Comparison of ENCODE assay signal across 8 mouse cellular contexts in the genomic region with DNA sequence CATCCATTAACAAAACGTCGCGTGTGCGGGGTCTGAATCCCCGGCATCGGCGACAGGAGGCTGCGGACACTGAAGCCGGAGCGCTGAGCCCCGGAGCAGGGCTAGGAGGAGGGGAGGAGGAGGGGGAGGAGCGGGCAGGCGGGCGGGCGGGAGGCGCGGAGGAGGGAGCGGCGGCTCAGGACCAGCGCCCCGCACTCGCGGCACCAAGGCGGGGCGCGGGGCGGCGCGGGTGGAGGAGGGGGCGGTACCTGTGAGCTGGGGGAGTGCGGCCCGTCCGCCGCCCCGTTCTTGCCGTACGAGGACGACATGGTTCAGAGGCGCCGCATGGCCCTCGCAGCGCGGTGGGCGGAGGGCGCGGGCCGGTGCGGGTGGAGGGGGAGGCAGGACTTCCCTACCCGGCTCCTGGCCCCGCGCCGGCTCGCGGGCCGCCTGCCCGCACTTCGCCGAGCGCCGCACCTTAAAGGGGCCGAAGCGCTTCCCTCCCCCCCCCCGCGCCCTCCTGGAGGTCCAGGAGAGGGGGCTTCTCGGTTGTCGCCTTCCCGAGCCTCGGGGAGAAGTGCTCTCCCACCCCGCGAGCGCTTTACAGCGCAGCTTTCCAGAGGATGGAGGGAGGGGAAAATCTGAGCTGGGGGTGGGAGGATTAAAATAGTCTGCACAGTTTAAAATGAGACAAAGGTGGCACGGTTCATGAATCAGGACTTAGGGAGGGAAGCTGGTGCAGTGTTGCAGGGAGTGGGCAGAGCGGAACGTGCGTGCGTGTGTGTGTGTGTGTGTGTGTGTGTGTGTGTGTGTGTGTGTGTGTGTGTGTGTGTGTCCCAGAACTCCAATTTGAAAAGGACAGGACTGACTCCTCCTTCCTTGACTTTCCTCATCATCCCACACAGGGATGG. TPM values are rescaled to one million over a fixed set of nuclear protein-coding genes. Genes with fewer than 3 reads are reported as not detected.
DNase-seq lines count a peak whose midpoint lies in the region; ATAC-seq and TF ChIP-seq lines count a peak whose summit lies in the region.

A gene (minus strand): TSS at position 809 of the 890 bp plus-strand sequence.

- no peak within 1 kb of the TSS for H3K27ac ChIP-seq in heart, embryonic 12.5 days (ENCODE audit: poor library complexity, severe bottlenecking)
- H3K27ac ChIP-seq in kidney, embryonic 16.5 days (ENCODE audit: low read length), result peak within 1 kb of the TSS; percentile 82
- peak within 1 kb of the TSS; percentile 60 for H3K27ac ChIP-seq in midbrain, embryonic 16.5 days (ENCODE audit: low read length)
- no peak within 1 kb of the TSS for H3K27ac ChIP-seq in stomach, postnatal 0 days (replicated peaks)

- no peaks in the 10 kb centered on the region for H3K9me3 ChIP-seq in heart, embryonic 12.5 days (replicated peaks)
- no peaks in the 10 kb centered on the region for H3K9me3 ChIP-seq in kidney, embryonic 16.5 days (ENCODE audit: low read length)
- H3K9me3 ChIP-seq in midbrain, embryonic 16.5 days (replicated peaks; ENCODE audit: control insufficient read depth, low read length, poor library complexity, severe bottlenecking), result no peaks in the 10 kb centered on the region
- H3K9me3 ChIP-seq in stomach, postnatal 0 days (ENCODE audit: control insufficient read depth, low read length), result no peaks in the 10 kb centered on the region

- peaks cover 23% of the 10 kb centered on the region for H3K4me1 ChIP-seq in heart, embryonic 12.5 days (replicated peaks)
- H3K4me1 ChIP-seq in kidney, embryonic 16.5 days (ENCODE audit: insufficient read depth, low read length), result peaks cover 15% of the 10 kb centered on the region; the same call in 1 of the 2 replicates
- peaks cover 5% of the 10 kb centered on the region for H3K4me1 ChIP-seq in midbrain, embryonic 16.5 days (ENCODE audit: control insufficient read depth, insufficient read depth, low read length)
- H3K4me1 ChIP-seq in stomach, postnatal 0 days (replicated peaks; ENCODE audit: control insufficient read depth, insufficient read depth), result no peaks in the 10 kb centered on the region

- H3K36me3 ChIP-seq in heart, embryonic 12.5 days, result no peaks in the 10 kb centered on the region
- no peaks in the 10 kb centered on the region for H3K36me3 ChIP-seq in kidney, embryonic 16.5 days (ENCODE audit: insufficient read depth, low read length)
- H3K36me3 ChIP-seq in midbrain, embryonic 16.5 days (ENCODE audit: control insufficient read depth, insufficient read depth, low read length), result no peaks in the 10 kb centered on the region
- H3K36me3 ChIP-seq in stomach, postnatal 0 days (ENCODE audit: control insufficient read depth, insufficient read depth, low read length), result no peaks in the 10 kb centered on the region

- DNase-seq in thymus, postnatal 14 days, result peak; percentile 19
- DNase-seq in thymus, postnatal 25 days, result no peak
- peak; percentile 75 for DNase-seq in embryo, embryonic 9.5 days (ENCODE audit: extremely low spot score)
- peak; percentile 42 for DNase-seq in liver
- peak; percentile 70 for DNase-seq in stomach, postnatal 0 days (ENCODE audit: low spot score)

- no peak for TF ChIP-seq CTCF in stomach, postnatal 0 days (IDR thresholded peaks at IDR 0.05; ENCODE audit: low read depth)

- H3K27me3 ChIP-seq in heart, embryonic 12.5 days (replicated peaks), result peaks cover 13% of the 10 kb centered on the region
- peaks cover 16% of the 10 kb centered on the region for H3K27me3 ChIP-seq in kidney, embryonic 16.5 days (ENCODE audit: insufficient read depth, low read length)
- H3K27me3 ChIP-seq in midbrain, embryonic 16.5 days (ENCODE audit: control insufficient read depth, insufficient read depth, low read depth, low read length), result no peaks in the 10 kb centered on the region
- no peaks in the 10 kb centered on the region for H3K27me3 ChIP-seq in stomach, postnatal 0 days (ENCODE audit: control insufficient read depth, insufficient read depth, low read length)

- WGBS in heart, embryonic 12.5 days, result under 1% methylated on average over 60 of the region's 77 CpGs
- under 1% methylated on average over 50 of the region's 77 CpGs for WGBS in kidney, embryonic 16.5 days
- 0% methylated on average over 54 of the region's 77 CpGs for WGBS in midbrain, embryonic 16.5 days
- 1% methylated on average over 40 of the region's 77 CpGs for WGBS in stomach, postnatal 0 days

- peak within 1 kb of the TSS; percentile 84 for H3K9ac ChIP-seq in heart, embryonic 12.5 days
- H3K9ac ChIP-seq in kidney, embryonic 16.5 days (replicated peaks; ENCODE audit: low read length), result peak within 1 kb of the TSS; percentile 78
- H3K9ac ChIP-seq in midbrain, embryonic 16.5 days (ENCODE audit: low read depth, low read length), result peak within 1 kb of the TSS; percentile 75
- H3K9ac ChIP-seq in stomach, postnatal 0 days (ENCODE audit: low read length), result peak within 1 kb of the TSS; percentile 47

- peak within 1 kb of the TSS; percentile 98 for H3K4me2 ChIP-seq in heart, embryonic 12.5 days
- peak within 1 kb of the TSS; percentile 82 for H3K4me2 ChIP-seq in kidney, embryonic 16.5 days (replicated peaks; ENCODE audit: low read depth, low read length)
- H3K4me2 ChIP-seq in midbrain, embryonic 16.5 days (ENCODE audit: low read length), result peak within 1 kb of the TSS; percentile 90
- peak within 1 kb of the TSS; percentile 95 for H3K4me2 ChIP-seq in stomach, postnatal 0 days (replicated peaks; ENCODE audit: low read depth)

- TF ChIP-seq EP300 in stomach, postnatal 0 days (optimal IDR thresholded peaks at IDR 0.05), result no peak

- ATAC-seq in heart, embryonic 12.5 days (ENCODE audit: insufficient number of reproducible peaks, low FRiP score), result peak; percentile 66
- ATAC-seq in kidney, embryonic 16.5 days (ENCODE audit: low FRiP score, low TSS enrichment), result peak; percentile 87
- peak; percentile 90 for ATAC-seq in midbrain, embryonic 16.5 days
- peak; percentile 80 for ATAC-seq in stomach, postnatal 0 days (ENCODE audit: low FRiP score, low TSS enrichment)

- H3K4me3 ChIP-seq in heart, embryonic 12.5 days, result peak within 1 kb of the TSS; percentile 84
- H3K4me3 ChIP-seq in kidney, embryonic 16.5 days (ENCODE audit: low read length), result peak within 1 kb of the TSS; percentile 71
- H3K4me3 ChIP-seq in midbrain, embryonic 16.5 days (ENCODE audit: low read depth, low read length), result peak within 1 kb of the TSS; percentile 69
- peak within 1 kb of the TSS; percentile 65 for H3K4me3 ChIP-seq in stomach, postnatal 0 days (ENCODE audit: low read depth, low read length)

RNA-seq across cellular contexts. Expression of the gene that starts here (rescaled TPM):
- polyA plus RNA-seq in heart, embryonic 12.5 days (2016; fragmentation: Nextera tagmentation; extraction: Ambion mirVana), result 0.32 and 0.41 TPM in 2 replicates
- 2.0 and 3.1 TPM in 2 replicates for polyA plus RNA-seq in kidney, embryonic 16.5 days (2015; fragmentation: Nextera tagmentation; extraction: Ambion mirVana)
- 14.7 and 15.6 TPM in 2 replicates for polyA plus RNA-seq in midbrain, embryonic 16.5 days (2015; fragmentation: Nextera tagmentation; extraction: Ambion mirVana)
- polyA plus RNA-seq in stomach, postnatal 0 days (2015; fragmentation: Nextera tagmentation; extraction: Ambion mirVana), result 0.64 and 0.93 TPM in 2 replicates

Comparison
In these comparisons a context has a peak if more than half of its experiments do, and no peak if none do; other contexts are left out.
1. Peak in ATAC-seq, H3K4me3 ChIP-seq, H3K9ac ChIP-seq and H3K4me2 ChIP-seq in heart, embryonic 12.5 days; RNA of the gene not detected or under 1 TPM.
2. Peak in DNase-seq, ATAC-seq, H3K4me3 ChIP-seq, H3K9ac ChIP-seq and H3K4me2 ChIP-seq in stomach, postnatal 0 days; RNA of the gene not detected or under 1 TPM.
3. H3K27ac ChIP-seq: peak in kidney, embryonic 16.5 days (single experiment) and midbrain, embryonic 16.5 days (single experiment); none in heart, embryonic 12.5 days (single experiment) and stomach, postnatal 0 days (single experiment).
4. Peak in every context shown above with its lines, with median percentiles within 50 percentile points of each other: ATAC-seq, H3K4me2 ChIP-seq, H3K4me3 ChIP-seq and H3K9ac ChIP-seq.